Mouse (Mus musculus) heart, adult 2 months (tissue): ENCODE data around the gene Psma3. TPM values are rescaled to one million over a fixed set of nuclear protein-coding genes. Genes with fewer than 3 reads are reported as not detected.

Experiments used
- DNase-seq, 2 experiments: peaks; one replicate each; pipeline ENCODE4 v3.0.0; 2021
- H3K27ac ChIP-seq: fragments of 200-600 bp; 2 replicates; pipeline ENCODE4 v1.8.1; 2022
- H3K27me3 ChIP-seq: fragments of 200-500 bp; 2 replicates; pipeline ENCODE4 v1.6.1; 2012; ENCODE audit warnings: mild to moderate bottlenecking, low read length, inconsistent platforms, mixed read lengths; ENCODE audit not compliant: control insufficient read depth, insufficient read depth
- H3K36me3 ChIP-seq: fragments of 200-500 bp; 2 replicates; pipeline ENCODE4 v1.6.1; 2012; ENCODE audit warnings: low read length, inconsistent platforms; ENCODE audit not compliant: control insufficient read depth, insufficient read depth
- H3K4me1 ChIP-seq: fragments of 200-500 bp; 2 replicates; pipeline ENCODE4 v1.6.1; 2011; ENCODE audit warnings: low read length; ENCODE audit not compliant: control insufficient read depth, insufficient read depth
- H3K4me3 ChIP-seq: fragments of 200-600 bp; 2 replicates; pipeline ENCODE4 v1.8.1; 2022
- H3K79me2 ChIP-seq: fragments of 200-500 bp; replicated peaks from 2 replicates; pipeline ENCODE4 v1.6.1; 2012; ENCODE audit warnings: mild to moderate bottlenecking, inconsistent platforms, low read length, moderate library complexity, mixed read lengths; ENCODE audit not compliant: control insufficient read depth, insufficient read depth
- H3K9ac ChIP-seq: fragments of 200-500 bp; 2 replicates; pipeline ENCODE4 v1.6.1; 2012; ENCODE audit warnings: low read depth, mild to moderate bottlenecking, control low read depth, inconsistent platforms, low read length, mixed read lengths
- CTCF ChIP-seq: fragments of 200-600 bp; IDR thresholded peaks from 2 replicates; pipeline ENCODE4 v1.8.1; 2022; ENCODE audit warnings: antibody characterized with exemption, mild to moderate bottlenecking, moderate library complexity
- EP300 ChIP-seq: fragments of 200-500 bp; IDR thresholded peaks from 2 replicates; pipeline ENCODE4 v1.6.1; 2011; ENCODE audit warnings: low read depth, low read length, control low read depth; ENCODE audit not compliant: insufficient read depth
- POLR2A ChIP-seq: fragments of 200-500 bp; IDR thresholded peaks from 2 replicates; pipeline ENCODE4 v1.6.1; 2011; ENCODE audit warnings: mild to moderate bottlenecking, low read depth, low read length, control low read depth; ENCODE audit not compliant: insufficient read depth
- WGBS: fragments of 180-500 bp; shearing (Covaris S2); methylation state at CpG from one replicate; pipeline ENCODE4 v1.1.7; 2018; 5-methylcytosine and 5-hydroxymethylcytosine counted together
- intact Hi-C: fragments of 180-260 bp; cut with DNase I; formaldehyde crosslinking; loops from one replicate; pipeline ENCODE4 v1.15.1; 2025
- polyA plus RNA-seq: library from polyadenylated mRNA; depleted of rRNA; stranded (reverse); fragments of >200 nt; gene quantifications from 2 replicates; pipeline ENCODE4 v1.2.3, GENCODE M21; 2012
- total RNA-seq, 2 experiments: library from RNA; stranded (reverse); gene quantifications; 2 replicates each; pipeline ENCODE4 v1.2.3; 2021

Gene Psma3
- total and polyA plus RNA-seq, 3 experiments, result 27.6 to 186 (median 174) TPM

GRCm38 (mm10) chr12:70944181-70944580 lies 30.2 kb upstream of the Psma3 start:
- Histone ChIP-seq H3K27me3 (no peaks in the 10 kb centered on the region), H3K9ac (no peak overlapping the region), H3K4me1 (no peaks in the 10 kb centered on the region; the same call in 1 of the 2 replicates), H3K27ac (no peak overlapping the region), H3K4me3 (no peak overlapping the region), H3K36me3 (peaks cover 5% of the 10 kb centered on the region), H3K79me2 (no peaks in the 10 kb centered on the region)
- peak in 1 of 2 experiments; percentile 27 for DNase-seq
- TF ChIP-seq POLR2A (no peak), EP300 (no peak), CTCF (no peak)
- intact Hi-C loops, result no loop called here
- 58% methylated on average over 5 of the region's 5 CpGs for WGBS

DNA sequence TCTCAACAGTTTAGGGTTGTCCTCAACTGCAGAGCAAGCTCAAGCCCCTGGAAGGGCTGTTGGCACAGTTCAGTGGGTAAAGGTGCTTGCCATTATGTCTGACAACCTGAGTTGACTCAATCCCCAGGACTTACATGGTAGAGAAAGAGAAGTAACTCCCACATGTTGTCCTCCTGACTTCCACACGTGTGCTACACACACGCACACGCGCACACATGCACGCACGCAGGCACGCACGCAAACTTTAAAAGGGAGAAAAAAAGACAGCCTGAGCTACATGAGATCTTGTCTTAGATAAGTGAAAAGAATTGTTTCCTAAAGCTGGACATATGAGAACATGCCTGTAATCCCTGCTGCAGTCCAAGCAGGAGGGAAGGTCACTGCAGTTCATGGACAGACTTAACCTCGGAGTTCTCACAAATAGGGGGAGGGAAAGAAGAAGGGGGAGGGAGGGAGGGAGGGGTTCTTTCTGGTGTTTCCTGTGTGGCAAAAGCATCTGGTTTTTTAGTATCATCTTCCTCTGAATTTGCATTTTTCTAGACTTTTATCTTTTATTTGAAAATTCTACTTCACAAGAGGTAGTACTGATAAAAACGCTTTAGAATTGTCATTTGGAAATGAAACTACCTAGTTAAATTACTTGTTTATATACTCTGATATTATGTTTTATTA lies 27.7 kb upstream of the Psma3 start:
- Histone ChIP-seq H3K4me3 (no peak overlapping the region), H3K9ac (no peak overlapping the region), H3K27me3 (no peaks in the 10 kb centered on the region), H3K4me1 (no peaks in the 10 kb centered on the region; the same call in 1 of the 2 replicates), H3K27ac (no peak overlapping the region), H3K36me3 (peaks cover 5% of the 10 kb centered on the region), H3K79me2 (no peaks in the 10 kb centered on the region)
- TF ChIP-seq CTCF (no peak), EP300 (no peak), POLR2A (no peak)
- no peak for DNase-seq
- 84% methylated on average over 10 of the region's 10 CpGs for WGBS
- intact Hi-C loops, result no loop called here

- no peak overlapping the region for H3K27ac ChIP-seq
- intact Hi-C loops, result no loop called here
- 91% methylated on average over 4 of the region's 4 CpGs for WGBS
- DNase-seq, result no peak
- H3K27me3 ChIP-seq, result no peaks in the 10 kb centered on the region
- H3K4me1 ChIP-seq, result no peaks in the 10 kb centered on the region
- H3K79me2 ChIP-seq, result no peaks in the 10 kb centered on the region
- TF ChIP-seq EP300 (no peak), CTCF (no peak), POLR2A (no peak)
- no peak overlapping the region for H3K4me3 ChIP-seq
- H3K36me3 ChIP-seq, result no peaks in the 10 kb centered on the region; the same call in 1 of the 2 replicates
- no peak overlapping the region for H3K9ac ChIP-seq
These were observed 15.8 kb upstream of the Psma3 start for GRCm38 (mm10) chr12:70958640-70959039.

GRCm38 (mm10) chr12:70967581-70967980 lies 6.8 kb upstream of the Psma3 start:
- no peaks in the 10 kb centered on the region for H3K36me3 ChIP-seq
- 31% methylated on average over 8 of the region's 8 CpGs for WGBS
- H3K27me3 ChIP-seq, result no peaks in the 10 kb centered on the region
- intact Hi-C loops, result loop anchor here (5.0 kb wide), 1 partner anchor 170 kb away; the partner anchor contains the start of genes 2700049A03Rik and Timm9
- H3K27ac ChIP-seq, result peak overlapping the region; percentile 100
- H3K4me3 ChIP-seq, result peak overlapping the region; percentile 71; the same call in 1 of the 2 replicates
- H3K79me2 ChIP-seq, result no peaks in the 10 kb centered on the region
- peak overlapping the region; percentile 96; the same call in 1 of the 2 replicates for H3K9ac ChIP-seq
- no peak for DNase-seq
- TF ChIP-seq CTCF, result no peak
- no peak for TF ChIP-seq EP300
- no peak for TF ChIP-seq POLR2A
- H3K4me1 ChIP-seq, result no peaks in the 10 kb centered on the region; the same call in 1 of the 2 replicates

GRCm38 (mm10) chr12:70968141-70968790 lies 6.2 kb upstream of the Psma3 start:
- DNase-seq, result peak; percentile 86
- Histone ChIP-seq H3K79me2 (no peaks in the 10 kb centered on the region), H3K36me3 (no peaks in the 10 kb centered on the region), H3K4me3 (peak overlapping the region; percentile 71), H3K9ac (peak overlapping the region; percentile 96), H3K27ac (peak overlapping the region; percentile 100), H3K27me3 (no peaks in the 10 kb centered on the region), H3K4me1 (no peaks in the 10 kb centered on the region; the same call in 1 of the 2 replicates)
- WGBS, result under 1% methylated on average over 35 of the region's 35 CpGs
- TF ChIP-seq POLR2A (peak; percentile 79), CTCF (peak; percentile 82), EP300 (no peak)
- intact Hi-C loops, result loop anchor here (2.0 to 5.0 kb wide), 3 partner anchors 29 to 169 kb away; partner anchors contain the start of genes 2700049A03Rik and Timm9
